Comparison of ENCODE assay signal across 9 mouse cellular contexts in genomic region chr7:98111233-98111632, GRCm38 (mm10). TPM values are rescaled to one million over a fixed set of nuclear protein-coding genes. Genes with fewer than 3 reads are reported as not detected.
DNase-seq lines count a peak whose midpoint lies in the region; ATAC-seq and TF ChIP-seq lines count a peak whose summit lies in the region.
"Had no signal": no experiment of that assay in that cellular context is flagged by ENCODE, and none has a peak within 500 bp of the region (broad histone marks: within the 10 kb centered on the region; RNA-seq: fewer than 3 reads in every experiment).

No protein-coding gene starts in this region.

- H3K4me2 ChIP-seq in kidney, embryonic 15.5 days = peak overlapping the region; percentile 60
- peak overlapping the region; percentile 61 for H3K4me2 ChIP-seq in embryonic facial prominence, embryonic 14.5 days (ENCODE audit: low read depth, low read length)
- peak overlapping the region; percentile 42 for H3K4me2 ChIP-seq in hindbrain, postnatal 0 days (ENCODE audit: low read depth, low read length)
- peak overlapping the region; percentile 52 for H3K4me2 ChIP-seq in neural tube, embryonic 12.5 days (replicated peaks)

- H3K4me1 ChIP-seq in kidney, embryonic 15.5 days = peaks cover 16% of the 10 kb centered on the region
- peaks cover 13% of the 10 kb centered on the region; the same call in 1 of the 2 replicates for H3K4me1 ChIP-seq in embryonic facial prominence, embryonic 14.5 days (ENCODE audit: control insufficient read depth, insufficient read depth, low read length)
- 0 out of 2 replicates have a peak, but pooled peaks cover 5% of the 10 kb centered on the region for H3K4me1 ChIP-seq in hindbrain, postnatal 0 days (ENCODE audit: insufficient read depth, low read length)
- peaks cover 9% of the 10 kb centered on the region for H3K4me1 ChIP-seq in neural tube, embryonic 12.5 days

- H3K27ac ChIP-seq in kidney, embryonic 15.5 days = no peak overlapping the region
- no peak overlapping the region for H3K27ac ChIP-seq in embryonic facial prominence, embryonic 14.5 days (replicated peaks; ENCODE audit: low read depth, low read length)
- no peak overlapping the region for H3K27ac ChIP-seq in hindbrain, postnatal 0 days
- H3K27ac ChIP-seq in neural tube, embryonic 12.5 days = no peak overlapping the region

- ATAC-seq in kidney, embryonic 15.5 days (replicated peaks; ENCODE audit: low FRiP score) = 0 out of 2 replicates have a peak, but pooled peaks have one; percentile 34
- ATAC-seq in embryonic facial prominence, embryonic 14.5 days (ENCODE audit: low read depth) = peak; percentile 53
- ATAC-seq in hindbrain, postnatal 0 days = no peak
- no peak for ATAC-seq in neural tube, embryonic 12.5 days (ENCODE audit: low FRiP score, low read depth)
- ATAC-seq: Patski had no signal

- no peak for DNase-seq in kidney, postnatal 25 days
- peak; percentile 23 for DNase-seq in embryonic facial prominence, embryonic 14.5 days (ENCODE audit: low spot score)
- DNase-seq in hindbrain, postnatal 0 days (ENCODE audit: low spot score) = no peak
- no peak for DNase-seq in c-Kit-positive CD71-positive TER-119-positive erythroid progenitor cells, embryonic 14.5 days (ENCODE audit: low spot score)
- DNase-seq in spleen, postnatal 4 days (ENCODE audit: low spot score in 2 of 2) = no peak
- DNase-seq in B cell, adult 2 months = no peak

- peaks cover 28% of the 10 kb centered on the region for H3K27me3 ChIP-seq in kidney, embryonic 15.5 days
- 0 out of 2 replicates have a peak, but pooled peaks cover 4% of the 10 kb centered on the region for H3K27me3 ChIP-seq in embryonic facial prominence, embryonic 14.5 days (replicated peaks; ENCODE audit: control insufficient read depth, insufficient read depth, low read length)
- H3K27me3 ChIP-seq in hindbrain, postnatal 0 days (ENCODE audit: insufficient read depth, low read length) = 0 out of 2 replicates have a peak, but pooled peaks cover 8% of the 10 kb centered on the region
- H3K27me3 ChIP-seq in neural tube, embryonic 12.5 days (replicated peaks) = peaks cover 18% of the 10 kb centered on the region
- H3K27me3 ChIP-seq: Patski had no signal

- H3K36me3 ChIP-seq in kidney, embryonic 15.5 days = no peaks in the 10 kb centered on the region
- no peaks in the 10 kb centered on the region for H3K36me3 ChIP-seq in embryonic facial prominence, embryonic 14.5 days (ENCODE audit: control insufficient read depth, insufficient read depth, low read length)
- H3K36me3 ChIP-seq in hindbrain, postnatal 0 days (ENCODE audit: insufficient read depth, low read length) = no peaks in the 10 kb centered on the region
- no peaks in the 10 kb centered on the region for H3K36me3 ChIP-seq in neural tube, embryonic 12.5 days

- H3K9me3 ChIP-seq in kidney, embryonic 15.5 days (replicated peaks) = no peaks in the 10 kb centered on the region
- H3K9me3 ChIP-seq in embryonic facial prominence, embryonic 14.5 days (ENCODE audit: control insufficient read depth, low read length) = no peaks in the 10 kb centered on the region
- H3K9me3 ChIP-seq in hindbrain, postnatal 0 days (ENCODE audit: low read length) = no peaks in the 10 kb centered on the region
- H3K9me3 ChIP-seq in neural tube, embryonic 12.5 days = no peaks in the 10 kb centered on the region

- TF ChIP-seq CTCF in hindbrain, postnatal 0 days (IDR thresholded peaks at IDR 0.05; ENCODE audit: low read depth) = no peak

- 0 out of 2 replicates have a peak overlapping the region, but pooled peaks have one; percentile 33 for H3K9ac ChIP-seq in kidney, embryonic 15.5 days
- peak overlapping the region; percentile 55 for H3K9ac ChIP-seq in embryonic facial prominence, embryonic 14.5 days (ENCODE audit: low read depth, low read length)
- H3K9ac ChIP-seq in hindbrain, postnatal 0 days (replicated peaks; ENCODE audit: low read length) = no peak overlapping the region; the same call in 1 of the 2 replicates
- H3K9ac ChIP-seq in neural tube, embryonic 12.5 days = 0 out of 2 replicates have a peak overlapping the region, but pooled peaks have one; percentile 35

- WGBS in kidney, embryonic 15.5 days = 5% methylated on average over 25 of the region's 25 CpGs
- WGBS in embryonic facial prominence, embryonic 14.5 days = 6% methylated on average over 17 of the region's 25 CpGs
- 15% methylated on average over 25 of the region's 25 CpGs for WGBS in hindbrain, postnatal 0 days
- WGBS in neural tube, embryonic 12.5 days = 5% methylated on average over 25 of the region's 25 CpGs

- H3K4me3 ChIP-seq in kidney, embryonic 15.5 days (replicated peaks) = peak overlapping the region; percentile 33
- H3K4me3 ChIP-seq in embryonic facial prominence, embryonic 14.5 days (ENCODE audit: low read depth, low read length) = peak overlapping the region; percentile 26
- H3K4me3 ChIP-seq in hindbrain, postnatal 0 days (ENCODE audit: low read length) = no peak overlapping the region; the same call in 1 of the 2 replicates
- H3K4me3 ChIP-seq in neural tube, embryonic 12.5 days = no peak overlapping the region

RNA-seq across cellular contexts. Expression of gene Myo7a, which starts 8.1 kb away (rescaled TPM):
- 14.4 and 15.4 TPM in 2 replicates for polyA plus RNA-seq in kidney, embryonic 15.5 days (2015; fragmentation: Nextera tagmentation; extraction: Ambion mirVana)
- 9.2 and 10.1 TPM in 2 replicates for polyA plus RNA-seq in embryonic facial prominence, embryonic 14.5 days (2014; fragmentation: Nextera tagmentation; extraction: Ambion mirVana)
- 42.1 and 50.8 TPM in 2 replicates for total RNA-seq in hindbrain, postnatal 0 days (2014; rRNA removed)
- polyA plus RNA-seq in hindbrain, postnatal 0 days (2015; fragmentation: Nextera tagmentation; extraction: Ambion mirVana) = 10.7 and 11.9 TPM in 2 replicates
- polyA plus RNA-seq in neural tube, embryonic 12.5 days (2016; fragmentation: Nextera tagmentation; extraction: Ambion mirVana) = 15.1 and 15.8 TPM in 2 replicates

RNA-seq across cellular contexts. Expression of gene Omp, which starts 34.1 kb away (rescaled TPM):
- 0.39 and 0.60 TPM in 2 replicates for polyA plus RNA-seq in kidney, embryonic 15.5 days (2015; fragmentation: Nextera tagmentation; extraction: Ambion mirVana)
- polyA plus RNA-seq in embryonic facial prominence, embryonic 14.5 days (2014; fragmentation: Nextera tagmentation; extraction: Ambion mirVana) = 2.7 and 4.8 TPM in 2 replicates
- total RNA-seq in hindbrain, postnatal 0 days (2014; rRNA removed) = 0.07 and 0.47 TPM in 2 replicates
- polyA plus RNA-seq in hindbrain, postnatal 0 days (2015; fragmentation: Nextera tagmentation; extraction: Ambion mirVana) = 0.48 and 0.49 TPM in 2 replicates
- polyA plus RNA-seq in neural tube, embryonic 12.5 days (2016; fragmentation: Nextera tagmentation; extraction: Ambion mirVana) = 0.45 and 0.68 TPM in 2 replicates

Comparison
In these comparisons a context has a peak if more than half of its experiments do, and no peak if none do; other contexts are left out.
1. ATAC-seq: peak in kidney, embryonic 15.5 days (single experiment) and embryonic facial prominence, embryonic 14.5 days (single experiment); none in hindbrain, postnatal 0 days (single experiment) and neural tube, embryonic 12.5 days (single experiment).
2. H3K4me3 ChIP-seq: peak in kidney, embryonic 15.5 days (single experiment) and embryonic facial prominence, embryonic 14.5 days (single experiment); none in hindbrain, postnatal 0 days (single experiment) and neural tube, embryonic 12.5 days (single experiment).
3. Peak in every context shown above with its lines, with median percentiles within 50 percentile points of each other: H3K4me2 ChIP-seq.